9 mouse cellular contexts compared by ENCODE assay signal in genomic region chr12:76004697-76005249, GRCm38 (mm10).
DNase-seq lines count a peak whose midpoint lies in the region; ATAC-seq lines count a peak whose summit lies in the region.
"Had no signal": no experiment of that assay in that cellular context is flagged by ENCODE, and none has a peak within 500 bp of the region (broad histone marks: within the 10 kb centered on the region; RNA-seq: fewer than 3 reads in every experiment).

No protein-coding gene starts in this region.

- no peak overlapping the region for H3K27ac ChIP-seq in liver, embryonic 11.5 days (ENCODE audit: low read depth, low read length)
- H3K27ac ChIP-seq in embryonic facial prominence, embryonic 15.5 days (replicated peaks), result no peak overlapping the region
- H3K27ac ChIP-seq in intestine, embryonic 15.5 days, result no peak overlapping the region
- H3K27ac ChIP-seq: hindbrain, embryonic 15.5 days had no signal

- no peak overlapping the region for H3K4me3 ChIP-seq in liver, embryonic 11.5 days (ENCODE audit: low read depth, low read length)
- H3K4me3 ChIP-seq in embryonic facial prominence, embryonic 15.5 days (replicated peaks), result no peak overlapping the region
- H3K4me3 ChIP-seq in intestine, embryonic 15.5 days (replicated peaks), result no peak overlapping the region
- H3K4me3 ChIP-seq: hindbrain, embryonic 15.5 days had no signal

- H3K9me3 ChIP-seq in liver, embryonic 11.5 days (ENCODE audit: control insufficient read depth, low read length), result no peaks in the 10 kb centered on the region
- H3K9me3 ChIP-seq in embryonic facial prominence, embryonic 15.5 days (replicated peaks), result no peaks in the 10 kb centered on the region
- H3K9me3 ChIP-seq in intestine, embryonic 15.5 days, result no peaks in the 10 kb centered on the region
- H3K9me3 ChIP-seq: hindbrain, embryonic 15.5 days had no signal

- no peaks in the 10 kb centered on the region for H3K36me3 ChIP-seq in liver, embryonic 11.5 days (ENCODE audit: control insufficient read depth, insufficient read depth, low read length)
- H3K36me3 ChIP-seq in embryonic facial prominence, embryonic 15.5 days, result no peaks in the 10 kb centered on the region
- H3K36me3 ChIP-seq in intestine, embryonic 15.5 days, result 0 out of 2 replicates have a peak, but pooled peaks cover 2% of the 10 kb centered on the region

- WGBS in liver, embryonic 11.5 days, result 50% methylated on average over 9 of the region's 9 CpGs
- WGBS in embryonic facial prominence, embryonic 15.5 days, result 38% methylated on average over 9 of the region's 9 CpGs
- WGBS in intestine, embryonic 15.5 days, result 38% methylated on average over 9 of the region's 9 CpGs

- H3K9ac ChIP-seq in liver, embryonic 11.5 days (ENCODE audit: low read depth, low read length), result no peak overlapping the region
- H3K9ac ChIP-seq in embryonic facial prominence, embryonic 15.5 days, result no peak overlapping the region
- no peak overlapping the region for H3K9ac ChIP-seq in intestine, embryonic 15.5 days
- H3K9ac ChIP-seq: hindbrain, embryonic 15.5 days had no signal

- no peaks in the 10 kb centered on the region for H3K4me1 ChIP-seq in liver, embryonic 11.5 days (replicated peaks; ENCODE audit: control insufficient read depth, insufficient read depth, low read length)
- H3K4me1 ChIP-seq in embryonic facial prominence, embryonic 15.5 days, result no peaks in the 10 kb centered on the region
- H3K4me1 ChIP-seq in intestine, embryonic 15.5 days (replicated peaks), result no peaks in the 10 kb centered on the region
- H3K4me1 ChIP-seq: hindbrain, embryonic 15.5 days had no signal

- no peak overlapping the region for H3K4me2 ChIP-seq in liver, embryonic 11.5 days
- H3K4me2 ChIP-seq in embryonic facial prominence, embryonic 15.5 days (replicated peaks), result no peak overlapping the region
- no peak overlapping the region for H3K4me2 ChIP-seq in intestine, embryonic 15.5 days (replicated peaks)
- H3K4me2 ChIP-seq: hindbrain, embryonic 15.5 days had no signal

- H3K27me3 ChIP-seq in liver, embryonic 11.5 days (replicated peaks; ENCODE audit: control insufficient read depth, insufficient read depth, low read length), result no peaks in the 10 kb centered on the region
- no peaks in the 10 kb centered on the region for H3K27me3 ChIP-seq in embryonic facial prominence, embryonic 15.5 days
- no peaks in the 10 kb centered on the region for H3K27me3 ChIP-seq in intestine, embryonic 15.5 days (replicated peaks)
- H3K27me3 ChIP-seq: hindbrain, embryonic 15.5 days had no signal

- peak; percentile 46 for DNase-seq in liver
- no peak for DNase-seq in liver, embryonic 11.5 days (ENCODE audit: low spot score)
- peak; percentile 84 for DNase-seq in lung, postnatal 10 days
- DNase-seq in testis, postnatal 14 days (ENCODE audit: low spot score), result peak; percentile 73
- no peak for DNase-seq in Muller cell, postnatal 12 days (ENCODE audit: inconsistent ontology term)

- ATAC-seq in liver, embryonic 11.5 days (replicated peaks; ENCODE audit: low FRiP score), result no peak; the same call in 1 of the 2 replicates
- ATAC-seq in embryonic facial prominence, embryonic 15.5 days (ENCODE audit: insufficient number of reproducible peaks, low FRiP score, low TSS enrichment, low read depth), result peak; percentile 11; the same call in 1 of the 2 replicates
- peak; percentile 74 for ATAC-seq in intestine, embryonic 15.5 days
- no peak for ATAC-seq in erythroid progenitor cell, adult 5-6 weeks (replicated peaks; ENCODE audit: low FRiP score, poor library complexity, severe bottlenecking)

Comparison
In these comparisons a context has a peak if more than half of its experiments do, and no peak if none do; other contexts are left out.
1. DNase-seq: peak in liver (single experiment), lung, postnatal 10 days (single experiment) and testis, postnatal 14 days (single experiment); none in liver, embryonic 11.5 days (single experiment) and Muller cell, postnatal 12 days (single experiment).
2. ATAC-seq: peak in embryonic facial prominence, embryonic 15.5 days (single experiment) and intestine, embryonic 15.5 days (single experiment); none in liver, embryonic 11.5 days (single experiment) and erythroid progenitor cell, adult 5-6 weeks (single experiment).